Mouse (Mus musculus): ENCODE results near the gene Tbc1d8. TPM values are rescaled to one million over a fixed set of nuclear protein-coding genes. Genes with fewer than 3 reads are reported as not detected.

The Tbc1d8 gene
- 8.0 and 13.5 TPM in 2 replicates for polyA plus RNA-seq (2012; rRNA removed)

DNA sequence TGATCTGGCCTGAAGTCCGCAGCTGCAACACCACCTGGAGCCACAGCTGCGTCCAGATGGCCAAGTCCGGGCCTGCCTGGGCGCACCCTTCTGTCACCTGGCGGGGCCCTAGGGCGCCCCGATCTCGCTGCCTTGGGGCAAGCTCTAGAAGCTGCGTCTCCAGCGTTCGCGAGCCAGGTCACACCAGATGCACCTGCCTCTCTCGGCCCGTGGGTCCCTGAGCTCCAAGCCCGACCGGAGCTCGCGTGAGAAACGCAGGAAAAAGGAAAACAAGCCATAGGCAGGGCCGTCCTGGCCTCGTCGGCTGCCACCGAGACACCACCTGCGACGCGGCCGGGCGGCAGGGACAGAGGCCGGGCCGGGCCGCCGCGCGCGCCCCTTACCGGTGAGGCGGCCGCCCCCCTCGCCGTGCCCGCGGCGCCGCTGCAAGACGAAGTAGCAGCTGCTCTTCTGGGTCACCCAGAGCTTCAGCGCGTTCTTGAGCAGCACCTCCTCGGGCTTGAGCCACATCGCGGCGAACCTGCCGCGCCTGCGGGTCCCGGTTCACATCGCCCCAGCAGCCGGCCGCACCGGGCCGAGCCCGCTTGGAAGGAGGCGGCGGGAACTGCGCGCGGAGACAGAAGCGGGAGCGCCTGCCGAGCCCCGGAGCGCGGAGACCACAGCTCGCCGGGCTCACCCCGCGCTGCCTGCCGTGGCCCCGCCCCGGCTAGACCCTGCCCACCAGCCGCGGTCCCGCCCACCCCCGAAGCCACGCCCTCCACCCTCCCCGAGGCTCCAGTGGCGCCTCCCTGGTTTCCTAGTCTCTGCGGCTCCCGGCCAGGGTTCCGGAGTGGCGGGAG, at the start of gene Tbc1d8:
Gene Tbc1d8 (minus strand): TSS at position 699 of the 839 bp plus-strand sequence.
- WGBS = under 1% methylated on average over 89 of the region's 90 CpGs

DNA sequence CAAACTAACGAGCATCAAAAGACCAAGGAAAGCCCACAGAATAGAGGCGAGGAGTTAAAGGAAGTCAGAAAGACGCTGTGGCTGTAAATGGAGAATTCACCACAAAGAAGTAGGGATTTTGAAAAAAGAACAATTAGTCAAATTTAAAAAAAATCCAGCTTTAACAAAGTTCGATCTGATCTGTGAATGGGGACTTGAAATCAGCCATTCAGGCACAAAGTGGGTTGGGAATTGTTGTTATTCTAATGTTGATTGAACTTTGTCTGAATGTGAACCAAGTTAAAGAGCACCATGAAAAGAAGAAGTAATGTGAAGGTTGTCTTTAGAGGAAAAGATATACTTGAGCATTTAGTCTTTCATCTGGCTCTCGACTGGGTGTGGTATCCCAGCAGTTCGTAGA, 49.8 kb upstream of the Tbc1d8 start:
- WGBS = 73% methylated on average over 6 of the region's 6 CpGs
- no peak for DNase-seq (ENCODE audit: low read depth, low spot score)

More for the DNA sequence above, at the start of gene Tbc1d8:
- peak; percentile 73 for DNase-seq (ENCODE audit: low read depth, low spot score)

DNA sequence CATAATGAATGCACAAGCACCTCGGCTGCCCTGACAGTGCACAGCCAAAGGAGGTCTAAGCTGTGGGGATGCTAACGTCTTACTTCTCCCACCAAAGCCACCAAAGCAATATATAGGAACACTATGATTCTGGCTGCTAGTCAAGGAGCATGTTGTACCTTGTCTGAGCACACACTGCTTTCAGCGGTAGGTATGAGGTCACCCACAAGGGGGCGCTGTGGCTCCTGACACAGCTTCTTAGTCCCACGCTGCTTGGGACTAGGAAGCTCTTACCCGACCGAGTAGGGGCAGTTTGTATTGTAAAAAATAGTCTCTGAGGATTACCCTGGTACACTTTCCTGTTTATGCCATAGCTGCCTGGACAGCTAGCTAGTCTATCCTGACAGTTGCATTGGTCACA, 48.9 kb upstream of the Tbc1d8 start:
- WGBS = 13% methylated on average over 7 of the region's 7 CpGs
- DNase-seq (ENCODE audit: low read depth, low spot score) = no peak

DNA sequence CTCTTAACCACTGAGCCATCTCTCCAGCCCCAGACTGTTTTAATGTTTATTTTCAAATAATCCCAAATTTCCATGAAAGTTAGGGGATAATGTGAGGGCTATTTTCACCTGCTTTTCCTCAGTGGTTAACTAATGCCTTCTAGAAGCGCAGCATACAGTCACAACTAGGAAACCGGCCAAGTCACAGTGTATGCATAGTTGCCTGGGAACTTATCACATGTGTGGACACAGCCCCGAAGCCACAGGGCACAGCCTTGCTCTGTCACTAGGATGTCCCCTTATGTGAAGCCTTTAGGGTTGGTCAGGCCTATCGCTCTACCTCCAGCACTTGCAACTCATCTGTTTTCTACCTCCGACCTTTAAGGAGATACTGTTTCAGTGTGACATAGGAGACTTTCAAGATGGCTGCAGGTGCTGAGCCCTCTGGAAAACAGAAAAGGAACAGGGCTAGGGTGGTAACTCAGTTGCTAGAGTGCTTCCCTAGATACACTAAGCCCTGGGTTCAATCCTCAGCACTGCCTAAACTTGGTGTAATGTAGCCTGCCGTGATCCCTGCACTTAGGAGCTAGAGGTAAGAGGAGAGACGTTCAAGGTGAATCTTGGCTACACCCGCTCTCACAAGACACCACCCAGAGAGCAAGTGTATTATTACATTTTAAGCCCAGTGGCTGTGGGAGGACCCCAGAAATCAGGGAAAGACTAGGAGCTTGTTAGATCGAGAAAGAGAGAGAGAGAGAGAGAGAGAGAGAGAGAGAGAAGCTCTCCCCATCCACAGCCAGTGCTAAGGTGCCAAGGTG, 48.0 kb upstream of the Tbc1d8 start:
- DNase-seq (ENCODE audit: low read depth, low spot score) = no peak
- 77% methylated on average over 9 of the region's 9 CpGs for WGBS

DNA sequence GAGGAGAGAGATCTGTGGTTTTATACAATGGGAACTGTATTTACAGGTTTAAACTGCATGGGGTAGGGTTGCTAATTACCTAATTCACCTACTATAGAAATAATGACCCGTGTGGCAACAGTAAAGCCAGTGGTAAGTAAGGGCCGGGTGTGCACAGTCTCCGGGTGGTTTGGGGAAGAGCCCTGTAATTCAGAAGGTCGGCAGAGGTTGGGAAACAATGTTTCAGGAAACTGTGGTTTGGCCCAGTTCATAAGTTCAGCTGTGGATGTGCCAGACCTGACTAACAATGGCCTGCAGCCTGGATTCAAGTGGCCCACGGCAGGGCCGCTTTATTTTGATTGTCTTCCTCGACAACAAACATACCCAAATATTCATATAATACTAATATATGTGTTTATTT, 47.2 kb upstream of the Tbc1d8 start:
- WGBS = 55% methylated on average over 7 of the region's 7 CpGs
- DNase-seq (ENCODE audit: low read depth, low spot score) = no peak

DNA sequence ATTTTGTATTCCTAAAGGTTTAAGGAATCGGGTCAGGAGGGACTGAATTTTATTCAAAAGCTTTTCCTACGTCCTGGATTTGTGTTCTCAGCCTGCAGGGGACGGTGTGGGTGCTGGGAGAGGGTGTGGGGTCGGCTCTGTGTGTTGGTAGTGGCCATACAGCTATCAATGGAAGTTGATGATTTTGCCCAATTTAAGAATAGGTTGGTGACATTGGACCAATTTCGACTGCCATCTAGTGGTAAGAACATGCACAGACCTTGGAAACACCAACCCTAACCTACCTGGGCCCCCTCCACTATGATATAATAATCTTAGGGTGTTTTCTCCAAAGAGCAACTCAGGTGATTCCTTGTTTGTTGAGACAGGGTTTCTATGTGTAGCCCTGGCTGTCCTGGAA, 44.0 kb upstream of the Tbc1d8 start:
- no peak for DNase-seq (ENCODE audit: low read depth, low spot score)
- WGBS = 22% methylated on average over 5 of the region's 5 CpGs

DNA sequence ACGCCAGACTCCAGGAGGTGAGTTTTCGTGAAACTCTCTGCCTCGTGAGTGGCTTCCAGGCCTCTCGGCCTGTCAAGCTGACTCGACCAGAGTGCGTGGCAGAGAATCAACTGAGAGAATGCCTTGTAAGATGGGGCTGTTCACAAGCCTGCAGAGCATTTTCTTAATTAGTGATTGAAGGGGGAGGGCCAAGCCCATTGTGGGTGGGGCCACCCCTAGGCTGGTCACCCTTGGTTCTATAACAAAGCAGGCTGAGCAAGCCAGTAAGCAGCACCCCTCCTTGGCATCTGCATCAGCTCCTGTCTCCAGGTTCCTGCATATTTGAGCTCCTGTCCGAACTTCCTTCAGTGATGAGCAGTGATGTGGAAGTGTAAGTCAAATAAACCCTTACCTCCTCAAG, 42.8 kb upstream of the Tbc1d8 start:
- WGBS = 93% methylated on average over 7 of the region's 7 CpGs
- DNase-seq (ENCODE audit: low read depth, low spot score) = no peak

DNA sequence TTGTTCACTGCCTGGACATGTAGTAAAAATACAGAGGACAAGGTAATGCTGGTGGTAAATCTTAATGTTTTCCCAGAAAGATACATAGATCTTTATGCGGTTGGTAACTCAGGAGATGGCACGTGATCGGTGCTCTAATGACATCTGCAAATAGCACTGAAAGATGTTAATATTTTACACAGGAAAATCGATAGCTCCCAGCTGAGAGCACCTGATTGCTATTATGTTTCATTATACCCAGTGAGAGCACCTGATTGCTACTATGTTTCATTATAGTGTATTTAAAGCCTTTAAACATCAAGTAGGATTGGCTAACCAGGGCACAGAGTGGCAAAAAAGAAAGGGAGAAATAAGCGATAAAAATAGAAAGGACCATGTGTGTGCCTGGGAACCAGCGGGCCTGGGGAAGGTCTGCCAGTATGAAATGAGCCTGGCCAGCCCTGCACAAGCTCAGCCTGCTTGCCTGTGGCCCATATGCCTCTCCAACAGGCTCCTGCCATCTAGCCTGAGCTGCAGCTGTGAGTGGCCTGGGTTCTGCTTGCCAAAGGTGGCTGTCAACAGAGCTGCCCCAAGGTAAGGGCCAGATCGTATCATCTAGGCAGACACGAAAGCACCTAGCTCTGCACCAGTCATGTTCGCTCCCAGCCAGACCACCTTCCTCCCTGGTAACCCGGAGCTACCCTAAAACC, 36.9 kb upstream of the Tbc1d8 start:
- DNase-seq (ENCODE audit: low read depth, low spot score) = no peak
- 80% methylated on average over 10 of the region's 10 CpGs for WGBS

DNA sequence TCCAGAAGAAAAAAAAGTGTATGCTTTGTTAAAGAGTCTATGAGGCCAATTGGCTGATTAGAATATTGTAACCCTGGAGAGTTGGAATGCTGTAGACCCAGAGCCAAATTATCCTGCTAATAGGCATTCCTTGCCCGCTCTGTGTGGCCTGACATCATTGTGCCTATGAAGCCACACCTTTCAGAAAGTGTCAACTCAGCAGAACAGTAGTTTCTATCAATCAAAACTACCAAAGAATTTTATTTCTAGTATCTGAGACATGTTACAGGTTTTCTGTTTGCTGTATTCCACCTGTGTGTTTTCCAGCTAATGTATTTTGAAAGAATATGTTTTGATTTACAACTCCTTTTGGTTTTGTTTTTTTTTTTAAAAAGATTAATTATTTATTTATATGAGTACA, 33.6 kb upstream of the Tbc1d8 start:
- WGBS = 71% methylated on average over 1 of the region's 1 CpGs
- DNase-seq (ENCODE audit: low read depth, low spot score) = no peak

DNA sequence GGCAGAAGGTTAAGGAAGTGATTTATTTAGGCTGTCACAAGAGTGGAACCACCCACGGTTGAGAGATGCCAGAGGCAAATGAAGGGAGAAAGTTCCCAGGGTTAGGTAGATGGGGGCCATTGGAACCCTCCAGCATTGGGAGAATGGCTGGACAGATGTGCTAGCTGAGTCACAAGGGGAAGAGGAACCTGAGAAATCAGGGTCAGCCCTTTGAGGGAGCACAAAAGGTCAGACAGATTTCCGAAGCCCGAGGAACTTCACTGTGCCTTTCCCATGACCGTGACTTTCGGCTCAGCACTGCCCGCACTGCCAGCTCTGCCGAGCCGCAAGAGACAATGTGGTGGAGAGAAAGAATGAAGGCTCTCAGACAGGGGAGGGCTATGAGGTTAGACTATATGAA, 33.2 kb upstream of the Tbc1d8 start:
- 73% methylated on average over 8 of the region's 8 CpGs for WGBS
- DNase-seq (ENCODE audit: low read depth, low spot score) = no peak

DNA sequence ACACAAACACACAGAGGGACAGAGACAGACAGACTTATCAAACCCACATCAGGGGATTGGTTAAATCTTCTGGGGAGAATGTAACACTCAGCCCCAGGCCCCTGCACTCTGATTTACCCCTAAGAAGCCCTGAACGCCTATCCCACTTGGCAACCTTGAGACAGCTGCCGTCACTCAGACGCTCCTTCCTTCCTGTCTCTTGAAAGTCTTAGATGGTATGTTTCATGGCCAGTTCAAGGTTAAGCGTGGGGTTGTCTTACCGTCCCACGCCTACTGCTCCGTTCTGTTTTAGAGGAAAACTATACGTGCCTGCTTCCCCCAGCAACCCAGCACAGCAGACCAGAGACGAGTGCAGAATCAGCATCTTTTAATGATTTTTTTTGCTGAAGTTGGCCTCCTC, 27.0 kb upstream of the Tbc1d8 start:
- 50% methylated on average over 9 of the region's 9 CpGs for WGBS
- DNase-seq (ENCODE audit: low read depth, low spot score) = no peak

DNA sequence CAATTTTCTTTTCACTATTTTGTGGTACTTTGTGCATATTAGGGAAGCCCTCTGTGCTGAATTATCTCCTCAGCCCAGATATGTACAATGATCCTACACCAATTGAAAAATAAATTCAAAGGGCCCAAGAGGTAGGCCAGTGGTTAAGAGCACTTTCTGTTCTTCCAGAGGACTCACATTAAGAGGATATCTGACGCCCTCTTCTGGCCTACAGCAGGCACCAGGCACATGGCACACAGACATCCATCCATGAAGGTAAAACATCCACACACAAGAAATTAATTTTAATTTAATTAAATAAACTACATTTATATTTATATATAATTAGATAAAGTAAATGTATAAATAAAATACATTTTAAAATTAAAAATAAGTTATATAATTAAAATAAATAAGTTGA, 25.7 kb upstream of the Tbc1d8 start:
- DNase-seq (ENCODE audit: low read depth, low spot score) = no peak
- WGBS = 14% methylated on average over 1 of the region's 1 CpGs

DNA sequence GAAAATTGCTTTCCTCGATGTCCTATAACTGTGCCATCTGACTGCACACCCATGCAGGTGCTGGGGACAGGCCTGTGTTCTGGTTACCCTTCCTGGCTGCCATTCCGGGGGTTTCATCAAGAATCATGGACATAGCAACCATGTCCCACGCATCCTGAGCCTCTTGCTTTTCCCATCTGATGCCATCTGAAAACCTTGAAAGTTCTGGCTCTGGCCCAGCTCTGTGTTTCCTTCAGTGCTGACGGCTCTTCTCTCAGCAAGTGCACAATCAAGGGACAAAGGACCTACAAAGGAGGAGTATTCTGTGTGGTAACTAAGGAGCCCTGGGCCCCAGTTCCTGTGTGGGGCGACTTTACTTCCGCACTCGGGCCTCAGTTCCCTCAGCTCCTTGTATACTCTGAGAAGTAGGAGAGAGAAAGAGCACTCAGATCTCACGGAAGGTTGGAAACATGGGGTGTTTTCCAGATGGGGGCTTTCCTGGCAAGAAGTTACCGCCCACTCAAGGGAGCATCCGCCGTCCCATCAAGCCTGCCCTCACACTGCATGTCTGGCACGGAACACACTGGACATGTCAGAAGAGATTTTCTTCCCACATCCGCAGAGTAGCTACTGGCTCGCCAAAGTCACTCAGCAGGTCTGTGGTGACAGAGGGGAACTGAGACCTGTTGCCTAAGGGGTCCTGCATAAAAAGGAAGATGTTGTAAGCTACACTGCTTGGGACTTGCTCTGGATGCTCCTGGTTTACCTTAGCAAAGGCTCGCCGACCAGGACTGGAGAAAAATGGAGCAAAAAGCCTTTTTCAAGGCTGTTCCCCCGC, 24.5 kb upstream of the Tbc1d8 start:
- 78% methylated on average over 17 of the region's 17 CpGs for WGBS
- DNase-seq (ENCODE audit: low read depth, low spot score) = no peak

DNA sequence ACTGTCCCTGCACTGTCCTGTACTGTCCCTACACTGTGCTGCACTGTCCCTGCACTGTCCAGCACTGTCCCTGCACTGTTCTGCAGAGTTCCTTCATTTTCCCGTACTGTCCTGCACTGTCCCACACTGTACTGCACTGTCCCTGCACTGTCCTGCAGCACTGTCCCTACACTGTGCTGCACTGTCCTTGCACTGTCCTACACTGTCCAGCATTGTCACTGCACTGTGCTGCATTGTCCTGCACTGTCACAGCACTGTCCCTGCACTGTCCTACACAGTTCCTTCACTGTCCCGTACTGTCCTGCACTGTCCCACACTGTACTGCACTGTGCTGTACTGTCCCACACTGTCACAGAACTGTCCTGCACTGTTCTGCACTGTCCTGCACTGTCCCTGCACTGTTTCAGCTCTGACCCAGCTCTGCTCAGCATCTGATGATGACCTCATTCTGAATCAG, 21.0 kb upstream of the Tbc1d8 start:
- 64% methylated on average over 2 of the region's 2 CpGs for WGBS

DNA sequence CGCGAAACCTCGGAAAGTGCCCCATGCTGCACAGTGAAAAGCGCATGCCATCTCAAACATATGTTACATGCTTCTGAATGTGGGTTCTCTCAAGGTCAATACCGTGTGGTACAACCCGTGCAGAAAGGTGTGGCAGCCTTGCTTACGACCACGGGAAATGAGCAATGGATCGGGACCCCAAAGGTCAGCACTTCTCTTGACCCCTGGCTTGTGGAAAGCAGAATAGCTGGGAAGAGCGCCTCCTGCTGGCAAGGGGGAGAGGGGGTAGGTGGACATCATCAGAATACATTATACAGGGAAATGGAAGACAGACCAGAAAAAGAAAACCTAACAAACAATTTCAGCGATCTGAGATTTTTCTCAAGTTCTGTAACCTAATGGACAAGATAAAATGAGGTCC, 19.2 kb upstream of the Tbc1d8 start:
- WGBS = 82% methylated on average over 11 of the region's 11 CpGs
- no peak for DNase-seq (ENCODE audit: low read depth, low spot score)

More for the DNA sequence above, 21.0 kb upstream of the Tbc1d8 start:
- DNase-seq (ENCODE audit: low read depth, low spot score) = no peak

DNA sequence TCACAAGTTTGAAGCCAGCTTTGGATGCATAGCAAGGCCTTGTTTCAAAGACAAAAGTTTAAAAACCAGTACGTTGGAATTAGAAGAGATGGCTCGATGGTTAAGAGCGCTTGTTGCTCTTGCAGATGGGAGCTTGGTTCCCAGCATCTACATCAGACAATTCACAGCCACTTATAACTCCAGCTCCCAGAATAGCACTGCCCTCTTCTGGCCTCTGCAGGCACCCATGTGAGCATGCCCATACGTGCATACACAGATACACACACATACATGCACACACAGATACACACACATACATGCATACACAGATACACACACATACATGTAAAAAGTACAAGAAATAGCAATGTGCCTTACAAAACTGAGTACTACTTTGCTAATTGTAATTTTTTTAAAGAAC, 18.4 kb upstream of the Tbc1d8 start:
- DNase-seq (ENCODE audit: low read depth, low spot score) = no peak
- 93% methylated on average over 4 of the region's 4 CpGs for WGBS

DNA sequence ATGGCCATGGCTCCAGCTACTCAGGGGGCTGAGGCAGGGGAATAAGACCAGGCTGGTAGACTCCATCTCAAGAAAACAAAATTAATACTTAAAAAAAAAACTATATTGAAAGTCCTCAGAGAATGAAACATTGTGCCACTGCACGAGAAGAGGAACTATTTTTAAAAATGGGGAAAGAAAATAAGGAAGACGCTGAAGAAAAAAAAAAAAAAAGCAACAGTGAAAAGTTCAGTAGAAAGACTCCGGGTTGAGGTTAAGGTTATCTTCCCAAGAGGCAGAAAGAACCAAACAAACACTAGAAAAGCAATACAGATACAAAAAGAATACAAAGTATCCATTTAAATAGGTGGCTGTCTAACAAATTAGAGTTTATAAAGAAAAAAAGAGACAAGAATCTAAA, 15.1 kb upstream of the Tbc1d8 start:
- WGBS = 66% methylated on average over 3 of the region's 3 CpGs
- DNase-seq (ENCODE audit: low read depth, low spot score) = no peak

DNA sequence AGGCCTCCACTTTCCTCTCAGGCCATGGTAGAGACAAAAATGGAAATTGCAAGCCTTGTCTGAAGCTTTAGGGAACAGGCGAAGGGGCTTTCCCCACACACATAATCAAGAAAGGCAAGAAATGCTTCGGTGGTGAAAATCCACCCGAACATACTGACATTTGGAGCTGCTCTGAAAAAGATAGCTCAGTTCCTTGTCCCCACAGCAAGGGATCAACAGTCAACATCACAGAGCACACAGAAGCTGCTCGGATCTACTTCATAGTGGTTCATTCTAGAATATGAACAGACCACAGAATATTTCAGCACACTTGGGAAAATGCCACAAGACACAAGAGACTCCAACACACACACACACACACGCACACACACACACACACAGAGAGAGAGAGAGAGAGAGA, 14.6 kb upstream of the Tbc1d8 start:
- 78% methylated on average over 5 of the region's 5 CpGs for WGBS
- no peak for DNase-seq (ENCODE audit: low read depth, low spot score)

DNA sequence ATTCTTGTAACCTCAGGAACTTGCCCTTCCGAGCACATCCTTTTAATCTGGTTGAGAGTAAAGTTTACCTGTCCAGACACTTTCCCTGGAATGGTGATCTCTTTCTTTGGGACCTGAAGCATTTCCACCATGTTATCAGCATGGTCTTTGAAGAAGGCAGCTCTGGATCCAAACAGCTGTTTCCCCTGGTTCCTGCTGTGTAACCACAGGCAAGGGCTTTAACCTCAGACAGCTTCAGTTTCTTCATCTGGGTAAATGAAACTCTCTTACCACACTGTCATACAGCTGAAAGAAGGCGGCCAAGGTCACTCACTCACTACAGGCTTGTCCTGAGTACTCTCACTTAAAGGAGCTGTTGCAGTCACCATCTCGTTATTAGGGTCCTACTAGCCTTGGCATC, 8.8 kb upstream of the Tbc1d8 start:
- no peak for DNase-seq (ENCODE audit: low read depth, low spot score)
- WGBS = 70% methylated on average over 3 of the region's 3 CpGs

All from large intestine, adult 2 months (tissue).